7 mouse cellular contexts compared by ENCODE assay signal in the genomic region with DNA sequence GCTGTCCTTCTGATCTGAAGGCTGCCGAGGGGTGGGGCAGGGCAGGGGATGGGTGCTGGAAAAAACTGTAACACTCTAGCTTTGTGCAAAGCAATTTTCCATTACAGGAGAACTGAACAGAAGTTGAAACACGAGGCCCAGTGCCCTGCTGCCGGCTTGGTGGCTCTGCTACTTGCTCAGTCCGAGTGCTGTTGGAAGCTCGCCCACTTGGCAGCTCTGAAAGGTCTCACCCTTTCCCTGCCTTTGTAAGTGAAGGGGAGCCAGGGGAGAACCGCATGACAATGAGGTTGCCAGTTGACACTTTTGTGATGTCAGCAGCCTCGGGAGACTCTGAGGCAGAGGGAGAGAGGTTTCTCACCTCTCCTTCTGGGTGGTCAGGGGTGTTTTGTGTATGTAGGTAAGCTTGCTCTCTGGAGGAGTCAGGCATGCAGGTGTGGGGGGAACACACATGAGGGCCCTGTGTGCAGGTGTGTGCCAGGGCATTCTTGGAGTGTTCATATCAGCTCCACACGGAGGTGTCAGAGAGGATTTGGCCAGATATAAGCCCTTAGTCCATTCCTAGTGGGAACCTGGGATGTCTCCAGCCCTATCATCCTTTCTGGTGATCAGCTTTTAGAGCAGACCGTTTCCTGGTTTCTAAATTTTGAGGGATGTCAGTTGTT. TPM values are rescaled to one million over a fixed set of nuclear protein-coding genes. Genes with fewer than 3 reads are reported as not detected.
A peak's percentile ranks its signal among the peaks of the same experiment; 100 is the strongest.
DNase-seq lines count a peak whose midpoint lies in the region; ATAC-seq lines count a peak whose summit lies in the region.

TSS of gene Lrrc52 (minus strand) at position 16 of the 662 bp plus-strand sequence.

- H3K9ac ChIP-seq in midbrain, embryonic 16.5 days (ENCODE audit: low read depth, low read length) = no peak within 1 kb of the TSS
- no peak within 1 kb of the TSS for H3K9ac ChIP-seq in midbrain, embryonic 11.5 days (ENCODE audit: low read length)

- no peaks in the 10 kb centered on the region for H3K4me1 ChIP-seq in midbrain, embryonic 16.5 days (ENCODE audit: control insufficient read depth, insufficient read depth, low read length)
- no peaks in the 10 kb centered on the region for H3K4me1 ChIP-seq in midbrain, embryonic 11.5 days (ENCODE audit: control insufficient read depth, insufficient read depth, low read length)

- no peak within 1 kb of the TSS for H3K4me3 ChIP-seq in midbrain, embryonic 16.5 days (ENCODE audit: low read depth, low read length)
- H3K4me3 ChIP-seq in midbrain, embryonic 11.5 days (ENCODE audit: low read depth, low read length) = no peak within 1 kb of the TSS

- no peaks in the 10 kb centered on the region for H3K36me3 ChIP-seq in midbrain, embryonic 16.5 days (ENCODE audit: control insufficient read depth, insufficient read depth, low read length)
- no peaks in the 10 kb centered on the region for H3K36me3 ChIP-seq in midbrain, embryonic 11.5 days (ENCODE audit: control insufficient read depth, insufficient read depth, low read length)

- no peak for DNase-seq in midbrain, embryonic 11.5 days (ENCODE audit: low spot score, missing footprints)
- DNase-seq in gastrocnemius, postnatal 14 days = peak; percentile 72
- DNase-seq in kidney, postnatal 36 days = peak; percentile 76 to 82
- peak; percentile 45 for DNase-seq in ovary, postnatal 14 days (ENCODE audit: low spot score)

- 37% methylated on average over 9 of the region's 9 CpGs for WGBS in midbrain, embryonic 16.5 days
- 54% methylated on average over 9 of the region's 9 CpGs for WGBS in midbrain, embryonic 11.5 days

- no peak within 1 kb of the TSS for H3K4me2 ChIP-seq in midbrain, embryonic 16.5 days (ENCODE audit: low read length)
- no peak within 1 kb of the TSS for H3K4me2 ChIP-seq in midbrain, embryonic 11.5 days

- intact Hi-C loops in gastrocnemius, postnatal 14 days (cut with DNase I; ENCODE audit: low total_unique reads) = no loop called here

- H3K9me3 ChIP-seq in midbrain, embryonic 16.5 days (replicated peaks; ENCODE audit: control insufficient read depth, low read length, poor library complexity, severe bottlenecking) = no peaks in the 10 kb centered on the region
- H3K9me3 ChIP-seq in midbrain, embryonic 11.5 days (ENCODE audit: control insufficient read depth, low read length) = no peaks in the 10 kb centered on the region

- H3K27ac ChIP-seq in midbrain, embryonic 16.5 days (ENCODE audit: low read length) = no peak within 1 kb of the TSS
- no peak within 1 kb of the TSS for H3K27ac ChIP-seq in midbrain, embryonic 11.5 days (ENCODE audit: low read depth, low read length)

- H3K27me3 ChIP-seq in midbrain, embryonic 16.5 days (ENCODE audit: control insufficient read depth, insufficient read depth, low read depth, low read length) = no peaks in the 10 kb centered on the region
- H3K27me3 ChIP-seq in midbrain, embryonic 11.5 days (ENCODE audit: control insufficient read depth, insufficient read depth, low read length) = no peaks in the 10 kb centered on the region

- ATAC-seq in midbrain, embryonic 16.5 days = peak; percentile 56; the same call in 1 of the 2 replicates
- no peak for ATAC-seq in midbrain, embryonic 11.5 days (ENCODE audit: low FRiP score)
- ATAC-seq in cerebellum, adult (ENCODE audit: insufficient number of reproducible peaks, low FRiP score, low TSS enrichment) = peak; percentile 77
- no peak for ATAC-seq in monocyte, adult 5-6 weeks (replicated peaks; ENCODE audit: insufficient number of reproducible peaks, low FRiP score, low TSS enrichment, poor library complexity, severe bottlenecking)

RNA-seq across cellular contexts. Expression of gene Lrrc52, which starts in this region (rescaled TPM):
- not detected in 2 replicates for polyA plus RNA-seq in midbrain, embryonic 16.5 days (2015; fragmentation: Nextera tagmentation; extraction: Ambion mirVana)
- not detected in 2 replicates for polyA plus RNA-seq in midbrain, embryonic 11.5 days (2014; fragmentation: Nextera tagmentation; extraction: Ambion mirVana)
- under 1 TPM in 1 of 2 experiments, not detected in 1; 0.73 TPM for total RNA-seq in gastrocnemius, postnatal 14 days (2021)
- total RNA-seq in monocyte, adult 5-6 weeks (2017) = not detected in 3 replicates

Comparison
In these comparisons a context has a peak if more than half of its experiments do, and no peak if none do; other contexts are left out.
1. Peak in ATAC-seq in midbrain, embryonic 16.5 days; RNA of the gene not detected or under 1 TPM.
2. Peak in DNase-seq in gastrocnemius, postnatal 14 days; RNA of the gene not detected or under 1 TPM.